Mouse (Mus musculus) lung, postnatal 4 days (tissue): ENCODE results near the gene Ptk6.
A peak's percentile ranks its signal among the peaks of the same experiment; 100 is the strongest.

ENCODE experiments used
- DNase-seq, 2 experiments: peaks; one replicate each; pipeline ENCODE4 v3.0.0; 2021

Gene Ptk6

GRCm38 (mm10) chr2:181159091-181159514 is 43.5 kb downstream of the Ptk6 start:
- no peak for DNase-seq

DNA sequence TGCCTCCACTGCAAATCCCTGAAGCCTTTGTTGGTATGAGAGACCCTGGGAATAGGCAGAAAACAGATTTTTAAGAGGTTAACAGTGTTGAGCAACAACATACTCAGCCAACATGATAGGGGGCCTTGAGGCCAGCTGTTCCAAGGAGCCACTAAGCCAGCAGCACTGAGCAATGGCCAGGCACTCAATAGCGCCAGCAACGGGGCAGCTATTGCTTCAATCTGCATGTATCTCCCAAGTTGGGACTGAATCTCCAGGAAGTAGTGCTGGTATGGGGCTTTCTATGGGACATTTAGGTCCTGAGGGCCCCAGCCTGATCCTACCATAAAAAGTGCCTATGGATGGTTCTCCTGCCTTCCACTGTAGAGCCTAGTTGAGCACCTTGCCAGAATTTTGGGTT is 44.1 kb downstream of the Ptk6 start:
- DNase-seq = no peak

- DNase-seq = no peak
Observed at GRCm38 (mm10) chr2:181157716-181158302, 44.8 kb downstream of the Ptk6 start.

DNA sequence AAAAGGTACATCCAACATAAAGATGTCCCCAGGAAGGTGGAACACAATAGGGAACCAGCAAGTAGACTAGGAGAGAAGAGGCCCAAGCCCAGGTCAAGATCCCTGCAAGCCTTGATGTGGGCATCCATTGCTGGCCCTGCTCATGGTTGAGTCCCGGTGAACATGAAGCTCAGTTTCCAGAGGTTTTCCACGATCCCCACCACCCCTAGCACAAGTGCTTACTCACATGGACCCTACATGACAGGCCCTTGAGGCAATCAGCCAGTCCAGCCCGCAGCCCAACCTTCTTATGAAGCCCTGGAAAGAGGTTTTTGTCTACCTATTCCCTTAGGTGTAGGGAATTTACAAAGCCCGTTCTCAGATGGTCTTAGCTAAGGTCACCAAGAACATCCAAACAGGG is 45.4 kb downstream of the Ptk6 start:
- DNase-seq = no peak

GRCm38 (mm10) chr2:181156248-181157121 is 46.1 kb downstream of the Ptk6 start, which contains the start of gene Eef1a2:
Gene Eef1a2, minus strand, starts transcription at chr2:181157014.
- no peak for DNase-seq

GRCm38 (mm10) chr2:181155801-181156200 is 46.8 kb downstream of the Ptk6 start:
- DNase-seq = no peak

- no peak for DNase-seq
Observed at GRCm38 (mm10) chr2:181154831-181155415, 47.7 kb downstream of the Ptk6 start.

DNA sequence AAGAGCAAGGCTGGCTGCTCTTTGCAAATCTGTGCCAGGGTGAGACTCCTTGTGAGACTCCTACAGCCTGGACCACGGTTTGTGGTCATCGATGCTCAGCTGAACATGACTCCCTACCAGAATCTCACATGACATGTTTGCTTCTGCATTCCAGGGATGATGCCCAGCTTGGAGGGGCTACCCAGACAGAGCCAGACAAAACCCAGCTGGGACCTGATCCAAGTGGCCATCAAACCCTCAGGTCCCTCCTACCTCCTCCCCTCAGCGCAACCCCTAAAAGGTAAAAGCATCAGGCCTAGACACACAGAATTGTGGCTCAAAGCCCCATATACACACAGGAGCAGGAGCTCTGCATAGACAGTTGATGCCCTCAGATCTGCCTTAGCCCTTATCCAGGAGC is 48.2 kb downstream of the Ptk6 start:
- DNase-seq = no peak

DNA sequence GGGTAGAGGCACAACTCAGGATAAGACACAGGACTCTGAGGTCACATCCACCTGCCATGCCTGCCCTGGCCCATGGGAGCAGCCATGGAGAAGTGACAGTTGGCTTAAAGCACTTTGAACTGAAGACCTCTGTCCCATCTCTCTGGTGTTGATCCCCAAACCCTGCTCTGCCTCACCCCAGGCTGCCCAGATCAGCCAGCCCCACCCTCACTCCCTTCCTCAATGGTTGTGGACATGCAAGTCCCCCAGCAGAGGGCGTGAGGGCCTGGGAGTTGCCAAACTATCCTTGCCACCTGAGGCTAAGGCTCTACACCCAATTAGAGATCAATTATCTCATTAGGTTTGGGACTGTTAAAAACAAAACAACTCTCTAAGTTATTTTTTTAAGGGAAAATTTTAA is 48.8 kb downstream of the Ptk6 start:
- DNase-seq = no peak

GRCm38 (mm10) chr2:181153131-181153530 is 49.5 kb downstream of the Ptk6 start:
- DNase-seq = no peak

DNA sequence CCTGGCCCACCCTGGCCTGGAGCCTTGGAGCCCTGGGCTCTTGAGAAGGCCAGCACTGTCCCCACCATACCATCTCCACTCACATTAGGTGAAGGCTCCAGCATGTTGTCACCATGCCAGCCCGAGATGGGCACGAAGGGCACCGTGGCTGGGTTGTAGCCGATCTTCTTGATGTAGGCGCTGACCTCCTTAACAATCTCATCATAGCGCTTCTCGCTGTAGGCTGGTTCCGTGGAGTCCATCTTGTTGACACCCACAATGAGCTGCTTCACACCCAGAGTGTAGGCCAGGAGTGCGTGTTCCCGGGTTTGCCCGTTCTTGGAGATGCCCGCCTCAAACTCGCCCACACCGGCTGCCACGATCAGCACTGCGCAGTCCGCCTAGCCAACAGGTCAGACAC is 49.9 kb downstream of the Ptk6 start:
- no peak for DNase-seq

- DNase-seq = no peak
Observed at GRCm38 (mm10) chr2:181150281-181150680, 52.3 kb downstream of the Ptk6 start.

DNA sequence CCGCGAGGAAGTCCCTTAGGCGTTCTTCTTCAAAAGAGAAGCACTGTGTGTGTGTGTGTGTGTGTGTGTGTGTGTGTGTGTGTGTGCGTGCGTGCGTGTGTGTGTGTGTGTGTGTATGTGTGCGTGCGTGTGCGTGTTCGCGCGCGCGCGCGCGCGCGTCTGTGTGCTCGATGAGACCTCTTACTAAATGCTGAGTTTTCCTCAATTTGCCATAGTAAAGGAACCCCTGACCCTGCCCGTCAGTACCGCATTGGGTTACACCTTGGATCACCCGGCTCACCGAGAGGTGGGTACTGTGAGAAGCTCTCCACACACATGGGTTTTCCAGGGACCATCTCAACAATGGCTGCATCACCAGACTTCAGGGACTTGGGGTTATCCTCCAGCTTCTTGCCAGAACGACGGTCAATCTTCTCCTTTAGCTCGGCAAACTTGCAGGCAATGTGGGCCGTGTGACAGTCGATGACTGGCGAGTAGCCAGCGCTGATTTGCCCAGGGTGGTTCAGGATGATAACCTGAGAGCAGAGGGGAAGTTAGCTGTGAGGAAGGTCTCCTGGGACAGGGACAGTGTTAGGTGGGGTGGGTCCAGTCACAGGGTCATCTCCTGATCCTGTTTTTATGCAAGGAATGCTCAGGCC is 54.2 kb downstream of the Ptk6 start:
- DNase-seq = no peak

- peak; percentile 15 to 47 for DNase-seq
Observed at GRCm38 (mm10) chr2:181147546-181148317, 54.9 kb downstream of the Ptk6 start.

- DNase-seq = no peak
Observed at GRCm38 (mm10) chr2:181146976-181147545, 55.5 kb downstream of the Ptk6 start.

DNA sequence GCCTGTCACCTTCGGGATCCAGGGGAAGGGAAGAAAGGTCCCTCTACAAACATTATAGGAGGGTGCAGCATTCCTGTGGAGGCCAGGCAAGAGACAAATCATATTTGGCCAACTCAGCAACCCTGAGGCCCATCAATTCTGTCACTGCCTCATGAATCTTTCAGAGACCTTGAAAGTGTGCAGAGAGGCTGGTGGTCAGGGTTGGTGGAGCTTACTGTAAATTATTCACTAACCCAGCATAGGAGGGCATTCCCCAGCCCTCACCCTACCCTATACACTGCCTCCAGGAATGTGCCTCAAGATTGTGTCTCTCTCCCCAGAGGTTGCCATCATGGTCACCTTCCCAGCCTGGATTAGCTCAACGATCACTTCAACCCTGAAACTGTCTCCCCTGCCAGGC is 57.9 kb downstream of the Ptk6 start:
- DNase-seq = no peak
